Mouse (Mus musculus): ENCODE measurements around the gene B3galt4. TPM values are rescaled to one million over a fixed set of nuclear protein-coding genes. Genes with fewer than 3 reads are reported as not detected.
A peak's percentile ranks its signal among the peaks of the same experiment; 100 is the strongest.

The B3galt4 gene
- total RNA-seq, 2 experiments from 2014 or later = 4.5 to 6.2 TPM

DNA sequence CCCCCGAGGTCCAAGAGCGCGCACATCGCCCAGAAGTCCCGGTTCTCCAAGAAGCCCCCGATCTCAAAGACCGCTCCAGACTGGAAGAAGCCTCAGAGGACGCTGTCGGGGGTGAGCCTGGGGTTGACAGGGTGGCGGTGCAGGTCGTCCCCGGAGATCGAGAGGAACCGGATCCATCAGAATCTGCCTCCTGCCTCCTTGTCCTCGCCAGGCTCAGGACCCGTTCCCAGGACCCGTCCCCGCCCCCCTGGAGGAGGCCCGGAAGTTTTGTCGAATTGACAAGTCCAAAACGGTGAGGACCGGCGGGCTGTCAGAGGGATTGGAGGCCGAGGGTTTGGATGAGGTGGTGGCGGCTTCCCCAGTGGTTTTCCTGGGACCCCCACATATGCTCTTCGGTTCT is 10.3 kb downstream of the B3galt4 start:
- DNase-seq = no peak

DNA sequence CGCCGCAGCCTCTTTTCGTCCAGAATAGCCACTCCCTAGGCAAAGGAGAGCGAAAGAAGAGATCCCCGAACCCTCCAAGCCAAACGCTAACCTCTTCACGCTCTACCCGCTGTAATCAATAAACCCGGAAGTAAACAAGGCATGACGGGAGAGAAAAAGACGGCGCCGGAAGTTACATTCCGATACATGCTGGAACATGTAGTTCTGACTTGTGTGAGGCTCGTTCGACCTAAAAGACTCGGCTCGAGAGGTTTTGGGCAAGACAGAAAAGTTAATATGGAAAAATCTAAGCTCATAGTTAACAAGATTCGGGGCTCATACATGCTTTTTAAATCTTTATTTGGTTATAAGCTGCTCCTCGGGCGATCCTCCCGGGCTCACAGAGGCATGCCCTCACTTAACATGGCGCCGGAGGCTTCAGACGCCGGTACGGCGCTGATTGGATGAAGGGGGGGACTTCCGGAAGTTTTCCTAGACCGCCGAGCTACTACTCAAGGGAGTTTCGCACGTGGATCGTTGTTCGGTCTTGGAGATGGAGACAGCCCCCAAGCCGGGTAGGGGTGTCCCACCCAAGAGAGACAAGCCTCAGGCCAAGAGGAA is 11.0 kb downstream of the B3galt4 start, which contains the start of the genes Pfdn6 and Wdr46:
Gene Pfdn6 (minus strand): TSS at position 138 of the 600 bp plus-strand sequence.
Gene Wdr46 (plus strand): TSS at position 455 of the 600 bp plus-strand sequence.
- DNase-seq = peak; percentile 83 to 86

DNA sequence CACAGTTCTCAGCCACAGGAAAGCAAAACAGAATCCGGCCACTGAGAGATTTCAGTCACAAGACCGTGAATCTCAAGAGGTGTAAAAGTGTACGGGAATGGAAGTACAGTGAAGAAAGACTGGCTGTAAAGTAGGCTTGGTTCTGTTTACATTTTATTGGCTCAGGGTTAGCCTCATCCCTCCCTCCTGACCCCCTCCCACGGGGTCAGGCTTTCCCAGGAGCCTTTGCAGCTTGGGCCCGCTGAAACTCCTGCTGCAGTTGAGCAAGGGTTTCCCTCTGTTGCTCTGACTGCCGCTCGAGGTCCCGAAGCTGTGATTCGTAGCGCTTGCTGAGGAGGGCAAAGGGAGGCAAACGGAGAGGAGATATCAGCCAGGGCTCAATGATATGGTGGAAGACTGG is 12.5 kb downstream of the B3galt4 start:
- no peak for DNase-seq

DNA sequence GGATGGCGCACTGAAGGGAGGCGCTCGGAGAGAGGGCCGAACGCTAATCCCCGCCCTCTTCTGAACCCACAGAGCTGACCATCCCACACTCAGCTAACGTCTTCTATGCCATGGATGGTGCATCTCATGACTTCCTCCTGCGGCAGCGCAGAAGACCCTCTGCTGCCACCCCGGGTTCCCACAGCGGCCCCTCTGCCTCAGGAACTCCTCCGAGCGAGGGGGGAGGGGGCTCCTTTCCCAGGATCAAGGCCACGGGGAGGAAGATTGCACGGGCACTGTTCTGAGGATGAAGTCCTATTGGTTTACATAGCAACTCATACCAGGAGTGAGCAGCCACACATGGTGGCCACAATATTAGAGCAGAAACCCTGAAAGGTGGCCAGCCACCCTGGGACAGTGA is 14.3 kb downstream of the B3galt4 start:
- no peak for DNase-seq

DNA sequence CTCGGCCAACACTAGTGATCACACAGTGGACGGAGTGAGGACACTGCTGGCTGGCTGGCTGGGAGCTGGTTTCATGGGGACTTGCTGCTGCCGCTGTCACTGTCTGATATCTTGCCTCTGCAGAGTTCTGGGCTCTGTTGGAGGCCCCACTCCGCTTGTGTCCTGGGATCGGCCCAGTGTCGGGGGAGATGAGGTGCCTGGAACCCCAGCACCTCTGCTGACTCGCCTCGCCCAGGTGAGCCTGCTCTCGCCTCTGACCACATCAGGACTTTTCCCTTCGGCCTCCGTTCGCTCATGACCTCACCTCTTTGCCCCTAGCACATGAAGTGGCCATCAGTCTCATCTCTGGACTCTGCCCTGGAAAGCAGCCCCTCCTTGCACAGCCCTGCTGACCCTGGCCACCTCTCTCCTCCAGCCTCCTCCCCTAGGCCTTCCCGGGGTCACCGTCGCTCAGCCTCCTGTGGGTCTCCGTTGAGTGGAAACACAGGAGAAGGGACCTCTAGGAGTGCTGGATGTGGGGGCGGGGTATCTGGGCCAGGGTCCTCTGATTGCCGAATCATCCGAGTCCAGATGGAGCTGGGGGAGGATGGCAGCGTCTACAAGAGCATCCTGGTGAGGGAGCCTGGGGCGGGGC is 15.7 kb downstream of the B3galt4 start:
- DNase-seq = no peak

DNA sequence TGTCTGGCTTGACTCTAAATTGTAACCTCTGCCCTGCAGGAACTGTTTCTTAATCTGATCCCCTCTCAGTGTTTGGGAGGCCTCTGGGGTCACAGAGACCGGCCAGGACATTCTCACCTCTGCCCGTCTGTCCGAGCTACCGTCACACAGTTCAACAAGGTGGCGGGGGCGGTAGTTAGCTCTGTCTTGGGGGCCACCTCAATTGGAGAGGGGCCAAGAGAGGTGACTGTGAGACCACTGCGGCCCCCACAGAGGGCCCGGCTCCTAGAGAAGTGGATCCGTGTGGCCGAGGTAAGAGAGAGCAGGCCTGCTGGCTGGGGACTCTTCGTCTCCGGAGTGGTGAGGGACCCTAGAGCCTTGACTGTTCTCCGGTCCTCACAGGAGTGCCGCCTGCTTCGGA is 18.3 kb downstream of the B3galt4 start:
- no peak for DNase-seq

DNA sequence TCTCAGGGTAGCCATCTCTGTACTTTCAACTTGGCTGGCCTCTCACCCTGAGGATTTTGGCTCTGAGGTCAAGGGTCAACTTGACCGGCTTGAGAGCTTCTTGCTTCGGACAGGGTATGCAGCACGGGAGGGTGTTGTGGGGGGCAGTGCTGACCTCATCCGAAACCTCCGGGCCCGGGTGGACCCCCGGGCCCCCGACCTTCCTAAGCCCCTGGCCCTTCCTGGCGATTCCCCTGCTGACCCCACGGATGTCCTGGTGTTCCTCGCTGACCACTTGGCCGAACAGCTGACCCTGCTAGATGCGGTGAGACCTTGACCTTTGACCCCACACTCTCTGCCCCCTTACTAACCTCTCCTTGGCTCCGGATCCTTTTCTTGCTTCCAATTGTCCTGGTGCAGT is 18.8 kb downstream of the B3galt4 start:
- no peak for DNase-seq

DNA sequence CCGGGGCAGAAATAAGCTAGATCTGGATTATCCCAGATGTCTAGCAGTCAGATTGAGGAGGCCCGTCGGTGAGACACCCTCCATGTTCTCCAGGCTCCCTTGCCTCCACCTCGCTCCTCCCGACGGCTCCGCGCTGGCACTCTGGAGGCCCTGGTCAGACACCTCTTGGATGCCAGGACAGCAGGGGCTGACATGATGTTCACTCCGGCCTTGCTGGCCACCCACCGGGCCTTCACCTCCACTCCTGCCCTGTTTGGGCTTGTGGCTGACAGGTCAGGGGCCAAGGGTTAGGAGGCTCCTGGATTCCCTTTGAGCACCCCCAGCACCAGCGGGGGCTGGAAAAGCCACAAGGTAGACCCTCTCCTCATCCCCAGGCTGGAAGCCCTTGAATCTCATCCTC is 19.3 kb downstream of the B3galt4 start:
- no peak for DNase-seq

DNA sequence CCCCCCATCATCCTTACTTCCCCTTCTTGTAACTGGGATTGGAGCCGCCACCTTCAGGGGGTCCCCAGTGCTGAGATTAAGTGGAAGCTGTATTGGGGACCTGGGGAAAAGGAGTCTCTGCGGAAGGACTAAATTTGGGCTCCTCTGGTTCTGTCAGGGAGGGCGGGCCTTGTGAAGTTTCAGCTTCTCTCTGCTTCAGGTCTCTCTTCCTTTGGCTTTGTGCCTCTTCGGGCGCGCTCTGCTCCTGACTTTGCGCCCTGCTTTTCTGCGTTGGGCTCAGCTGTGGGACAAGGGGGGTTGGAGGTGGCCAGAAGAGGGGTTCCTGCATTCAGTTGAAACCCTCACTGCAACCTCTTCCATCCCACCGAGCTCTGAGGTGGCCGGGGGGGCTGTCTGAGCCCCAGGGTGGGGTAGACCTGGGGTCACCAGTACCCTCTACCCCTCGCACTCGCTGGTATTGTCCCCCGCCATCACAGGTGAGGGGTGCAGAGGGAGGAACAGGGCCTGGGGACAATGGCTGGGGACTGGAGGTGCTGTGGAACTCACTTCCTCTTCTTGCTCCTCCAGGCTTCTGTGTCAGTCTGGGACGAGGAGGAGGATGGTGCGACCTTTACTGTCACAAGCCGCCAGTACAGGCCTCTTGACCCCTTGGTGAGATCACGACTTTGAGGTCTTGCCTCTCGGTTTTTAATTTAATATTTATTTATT is 20.0 kb downstream of the B3galt4 start:
- DNase-seq = no peak

DNA sequence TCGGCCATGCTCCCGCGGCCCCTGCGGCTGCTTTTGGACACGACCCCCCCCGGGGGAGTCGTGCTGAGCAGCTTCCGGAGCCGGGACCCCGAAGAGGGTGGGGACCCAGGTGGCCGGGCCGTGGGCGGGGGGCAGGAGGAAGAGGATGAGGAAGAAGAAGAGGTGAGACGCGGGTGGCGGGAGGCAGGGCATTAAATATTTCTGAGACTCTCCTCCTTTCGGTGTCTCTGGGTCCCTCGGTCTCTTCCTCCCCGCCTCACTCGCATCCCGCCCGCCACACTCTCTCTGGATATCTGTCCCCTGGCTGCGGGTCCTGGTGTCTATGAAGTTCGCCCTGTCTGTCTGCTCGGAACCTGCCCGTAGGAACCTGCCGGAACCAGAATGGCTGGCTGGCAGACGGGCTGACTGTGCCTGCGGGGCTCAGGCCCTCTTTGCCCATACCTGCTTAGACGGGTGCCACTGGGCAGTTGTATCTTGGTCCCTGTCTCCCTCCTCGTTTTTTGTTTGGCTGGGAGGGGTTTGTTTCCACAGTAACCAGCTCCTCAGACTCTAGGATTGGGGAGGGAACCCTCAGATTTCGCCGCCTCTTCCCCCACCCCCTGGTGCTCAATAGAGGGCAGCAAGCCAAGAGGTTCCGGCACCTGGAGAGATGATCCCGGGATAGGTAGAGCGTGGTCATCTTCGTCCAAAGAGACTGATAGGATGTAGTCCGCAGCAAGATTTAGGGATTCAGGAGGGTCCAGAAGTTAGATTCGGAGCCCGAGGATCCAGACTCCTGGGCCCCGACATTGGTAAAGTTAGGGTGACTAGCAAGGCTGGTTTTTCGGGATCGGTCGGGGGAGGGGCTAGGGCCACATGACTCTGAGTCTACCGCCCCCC is 20.8 kb downstream of the B3galt4 start:
- peak; percentile 71 to 72 for DNase-seq

DNA sequence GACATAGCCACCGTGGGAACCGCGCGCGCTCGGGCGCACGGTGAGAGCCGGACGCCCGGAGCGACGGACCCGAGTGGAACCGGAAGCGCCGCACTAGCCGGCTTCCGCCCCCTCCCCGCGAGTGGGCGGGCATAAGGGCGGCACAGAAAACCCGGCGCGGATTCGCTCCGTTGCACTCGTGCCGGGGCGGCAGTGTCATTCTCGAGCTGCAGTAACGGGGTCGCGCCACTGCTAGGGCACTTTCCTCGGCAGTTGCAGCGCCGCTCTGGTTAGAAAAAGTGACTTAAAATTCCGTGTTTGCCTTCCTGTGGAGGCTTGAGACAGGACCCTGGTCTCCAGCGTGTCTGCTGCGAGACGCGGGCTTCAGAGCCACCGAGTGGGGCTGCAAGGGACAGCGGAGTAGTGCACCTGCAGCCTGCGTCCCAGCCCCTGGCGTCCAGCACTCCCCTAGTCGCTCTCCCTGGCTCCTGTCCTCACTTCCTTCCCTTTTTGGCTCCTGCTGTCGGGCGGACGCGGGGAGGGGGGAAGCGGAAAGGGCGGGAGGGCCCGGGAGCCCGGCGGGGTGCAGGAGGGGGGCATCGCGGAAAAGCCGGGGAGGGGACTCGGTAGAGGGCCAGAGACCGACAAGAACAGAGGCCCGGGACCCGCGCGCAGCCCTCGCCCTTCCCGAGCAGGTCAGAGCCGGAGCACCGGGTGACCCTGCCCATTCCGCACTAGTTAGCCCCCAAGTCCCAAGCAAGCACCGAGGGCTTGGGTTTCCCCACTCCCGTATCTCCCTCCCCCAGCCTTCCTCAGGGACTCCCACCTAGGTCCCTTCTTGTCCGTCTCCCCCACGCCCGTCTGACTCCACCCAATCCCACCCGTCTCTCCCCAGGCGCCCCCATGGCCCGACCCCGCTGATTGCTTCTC is 21.7 kb downstream of the B3galt4 start, which contains the start of gene Rgl2:
Gene Rgl2 (plus strand): TSS at position 173 of the 909 bp plus-strand sequence.
- DNase-seq = peak; percentile 92 to 94

DNA sequence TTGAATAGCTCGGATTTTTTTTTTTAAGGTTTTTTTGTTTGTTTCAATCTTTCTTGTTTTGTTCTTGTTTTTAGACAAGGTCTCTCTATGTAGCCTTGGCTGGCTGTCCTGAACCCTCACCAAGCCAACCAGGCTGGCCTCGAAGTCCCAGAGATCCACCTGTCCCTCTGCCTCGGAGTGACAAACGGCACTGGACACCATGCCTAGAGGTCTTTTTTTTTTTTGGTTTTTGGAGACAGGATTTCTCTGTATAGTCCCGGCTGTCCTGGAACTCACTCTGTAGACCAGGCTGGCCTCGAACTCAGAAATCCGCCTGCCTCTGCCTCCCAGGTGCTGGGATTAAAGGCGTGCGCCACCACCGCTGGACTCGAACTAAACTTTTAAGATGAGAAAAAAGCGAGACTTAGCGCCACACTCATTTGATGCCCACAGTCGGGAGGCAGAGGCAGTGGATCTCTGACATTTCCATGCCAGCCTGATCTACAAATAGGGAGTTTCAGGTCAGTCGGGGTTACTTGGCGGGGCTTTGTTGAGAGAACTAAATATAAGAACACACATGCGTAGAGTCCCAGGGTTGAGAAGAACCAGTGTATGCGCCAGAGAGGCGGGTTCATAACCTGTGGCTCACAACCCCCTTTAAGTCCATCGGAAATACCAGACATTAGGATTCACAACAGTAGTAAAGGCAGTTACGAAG is 22.9 kb downstream of the B3galt4 start:
- DNase-seq = no peak

DNA sequence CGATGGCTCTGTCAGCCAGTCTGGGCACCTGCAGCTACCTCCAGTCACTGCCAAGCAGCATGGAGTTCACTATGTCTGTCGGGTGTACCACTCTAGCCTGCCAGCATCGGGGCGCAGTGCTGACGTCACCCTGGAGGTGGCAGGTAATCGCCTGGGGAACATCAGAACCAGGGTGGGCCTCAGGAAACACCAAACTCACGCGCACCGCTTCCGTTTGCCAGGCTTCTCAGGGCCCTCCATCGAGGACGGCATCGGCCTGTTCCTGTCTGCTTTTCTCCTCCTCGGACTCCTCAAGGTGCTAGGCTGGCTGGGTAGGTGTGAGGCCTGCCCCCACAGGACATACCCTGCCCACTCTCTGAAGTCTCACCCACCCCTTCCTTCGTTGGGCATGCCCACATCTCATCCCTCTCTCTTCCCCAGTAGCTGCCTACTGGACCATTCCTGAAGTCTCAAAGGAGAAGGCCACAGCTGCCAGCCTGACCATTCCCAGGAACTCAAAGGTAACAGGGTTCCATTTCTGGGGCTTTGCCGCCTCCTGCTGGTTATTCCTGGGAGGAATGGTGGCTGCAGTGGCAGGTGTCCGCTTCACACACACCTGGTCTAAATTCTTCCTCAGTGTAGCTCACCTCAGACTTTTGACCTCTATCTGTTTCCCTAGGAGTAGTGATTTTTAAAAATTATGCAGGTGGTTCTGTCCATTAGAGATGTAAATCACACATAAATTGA is 24.9 kb downstream of the B3galt4 start:
- no peak for DNase-seq

DNA sequence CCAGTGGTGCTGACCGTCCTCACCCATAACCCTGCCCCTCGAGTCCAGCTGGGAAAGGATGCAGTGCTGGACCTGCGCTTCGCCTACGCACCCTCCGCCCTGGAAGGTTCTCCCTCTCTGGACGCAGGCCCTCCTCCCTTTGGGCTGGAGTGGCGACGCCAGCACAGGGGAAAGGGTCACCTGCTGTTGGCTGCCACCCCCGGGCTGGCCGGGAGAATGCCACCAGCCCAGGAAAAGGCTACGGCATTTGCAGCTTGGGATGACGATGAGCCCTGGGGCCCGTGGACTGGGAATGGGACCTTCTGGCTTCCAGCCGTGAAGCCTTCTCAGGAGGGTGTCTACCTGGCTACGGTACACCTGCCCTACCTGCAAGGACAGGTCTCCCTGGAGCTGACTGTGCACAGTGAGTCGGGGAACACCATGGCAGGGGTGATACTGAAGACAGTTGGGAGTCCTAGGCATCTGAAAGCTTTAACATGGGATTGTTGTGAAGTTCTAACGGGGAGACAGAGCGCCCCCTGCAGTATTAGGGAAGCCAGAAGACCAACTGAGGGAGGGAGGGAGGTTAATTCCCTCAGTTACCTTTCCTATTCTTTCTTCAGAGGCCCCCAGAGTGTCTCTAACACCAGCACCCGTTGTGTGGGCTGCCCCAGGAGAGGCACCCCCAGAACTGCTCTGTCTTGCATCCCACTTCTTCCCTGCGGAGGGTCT is 25.7 kb downstream of the B3galt4 start:
- no peak for DNase-seq

DNA sequence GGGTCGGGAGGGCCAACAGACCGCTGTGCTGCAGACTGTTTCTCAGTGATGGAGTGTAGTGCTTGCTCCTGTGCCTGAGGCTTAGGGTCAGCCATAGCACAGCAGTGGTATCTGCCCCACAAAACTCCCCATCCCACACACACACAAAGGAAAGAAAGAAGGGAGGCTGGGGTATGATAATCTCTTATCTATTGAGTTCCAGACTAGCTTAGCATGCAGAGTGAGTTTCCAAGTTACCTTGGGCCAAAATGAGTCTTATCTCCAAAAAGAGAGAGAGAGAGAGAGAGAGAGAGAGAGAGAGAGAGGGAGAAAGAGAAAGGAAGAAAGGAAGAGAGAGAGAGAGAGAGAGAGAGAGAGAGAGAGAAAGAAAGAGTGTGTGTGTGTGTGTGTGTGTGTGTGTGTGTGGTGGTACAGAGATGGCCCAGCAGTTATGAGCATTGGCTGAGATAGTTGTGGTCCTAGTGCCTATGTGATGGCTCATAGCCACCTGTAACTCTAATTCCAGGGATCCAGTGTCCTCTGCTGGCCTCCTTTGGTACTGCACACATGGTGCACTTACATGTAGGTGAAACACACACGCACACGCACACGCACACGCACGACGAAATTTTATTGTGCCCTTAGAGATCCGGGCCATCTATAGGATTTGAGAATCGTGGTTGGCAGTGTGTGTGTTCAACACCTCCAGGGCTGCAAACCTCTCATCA is 26.6 kb downstream of the B3galt4 start:
- DNase-seq = no peak

DNA sequence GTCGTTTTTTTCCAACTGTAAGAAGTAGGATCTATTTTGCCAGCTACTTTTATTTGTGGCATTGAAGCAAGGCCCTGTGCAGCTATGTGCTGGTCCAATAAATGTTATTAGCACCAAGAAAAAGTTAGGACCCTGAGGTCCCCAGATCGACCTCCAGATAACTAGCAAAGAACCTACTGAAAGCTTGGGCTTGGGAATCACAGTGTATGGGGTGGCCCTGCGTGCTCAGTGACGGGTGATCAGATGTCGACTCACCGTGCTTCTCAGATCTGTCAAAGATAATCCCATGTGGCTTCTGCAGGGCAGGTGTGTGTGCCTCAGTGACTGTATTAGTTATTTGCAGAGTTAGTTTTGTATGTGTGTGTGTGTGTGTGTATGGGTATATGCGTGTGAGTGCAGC is 29.9 kb downstream of the B3galt4 start:
- DNase-seq = no peak

DNA sequence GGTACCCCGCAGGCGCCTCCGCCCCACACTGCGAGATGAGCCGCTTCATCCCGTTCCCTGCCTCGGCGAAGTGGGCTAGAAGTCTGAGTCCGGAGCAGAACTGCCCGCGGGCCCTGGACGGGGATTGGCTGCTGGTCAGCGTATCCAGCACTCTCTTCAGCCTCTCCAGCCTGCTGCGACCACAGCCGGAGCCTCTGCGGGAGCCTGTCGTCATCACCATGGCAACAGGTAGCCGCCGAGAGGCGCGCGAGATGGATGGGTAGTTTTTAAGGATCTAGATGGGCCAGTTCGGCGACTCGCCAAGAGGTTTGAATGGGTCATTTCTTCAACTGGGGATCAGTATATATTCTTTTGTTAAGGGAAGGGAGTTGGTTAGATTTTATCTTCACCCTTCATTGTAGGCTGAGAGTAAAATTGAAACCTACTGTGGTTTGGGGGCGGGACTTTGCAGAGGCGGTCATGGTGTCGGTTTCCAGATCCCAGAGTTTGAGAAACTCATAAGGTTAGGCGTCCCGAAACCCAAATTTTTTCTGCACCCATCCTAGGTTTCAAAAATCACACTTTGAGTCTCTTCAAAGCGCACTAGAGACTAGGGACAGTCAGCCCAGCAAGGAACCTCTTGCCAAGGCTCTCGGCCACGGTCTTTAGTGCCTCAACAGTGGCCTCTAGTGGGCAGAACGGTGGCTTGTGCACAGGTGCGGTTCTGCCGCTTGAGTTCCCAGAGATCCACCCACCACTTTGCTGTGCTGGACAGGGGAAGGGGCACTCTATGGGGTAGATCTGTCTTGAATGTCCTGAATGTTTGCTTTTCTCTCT is 30.8 kb downstream of the B3galt4 start:
- peak; percentile 74 to 75 for DNase-seq
